Mouse (Mus musculus): ENCODE measurements around the gene Slc25a33.

DNA sequence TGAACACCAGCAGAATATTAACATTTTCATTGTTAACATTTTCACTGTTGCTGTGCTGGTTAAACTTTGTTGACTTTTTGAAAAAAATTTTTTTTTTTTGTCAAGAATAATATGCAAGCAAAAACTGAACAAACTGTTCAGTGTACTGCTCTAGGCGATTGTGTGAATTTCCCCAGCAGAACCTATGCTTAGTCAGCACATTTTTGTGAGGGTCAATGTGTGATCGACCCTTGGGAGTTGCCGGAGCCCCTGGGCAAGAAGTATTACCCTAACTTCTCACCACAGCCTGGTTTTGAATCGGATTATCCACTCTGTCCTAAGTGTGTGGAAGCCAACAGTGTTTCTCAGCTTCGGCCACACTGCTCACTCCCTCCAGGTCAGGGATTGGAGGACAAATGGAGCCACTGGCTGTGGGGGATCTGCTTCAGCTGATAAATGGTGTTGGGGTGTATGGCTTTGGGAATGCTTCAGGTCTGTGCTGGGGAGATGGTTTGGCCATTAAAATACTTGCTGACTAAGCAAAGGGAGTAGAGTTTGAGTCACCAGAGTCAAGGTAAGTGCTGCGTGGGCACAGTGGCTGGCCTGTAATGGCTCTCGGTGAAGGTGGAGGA, 48.6 kb upstream of the Slc25a33 start:
- TF ChIP-seq GATA1 (IDR thresholded peaks at IDR 0.05; ENCODE audit: low read length) (no peak), TAL1 (IDR thresholded peaks at IDR 0.05; ENCODE audit: low read length) (no peak)

Data from erythroblast, embryonic 14.5 days (primary cell).